Mouse (Mus musculus): ENCODE measurements around the gene Gas2l2. TPM values are rescaled to one million over a fixed set of nuclear protein-coding genes. Genes with fewer than 3 reads are reported as not detected.

Gene Gas2l2
- polyA plus RNA-seq, 1 experiment: 0.10 TPM

DNA sequence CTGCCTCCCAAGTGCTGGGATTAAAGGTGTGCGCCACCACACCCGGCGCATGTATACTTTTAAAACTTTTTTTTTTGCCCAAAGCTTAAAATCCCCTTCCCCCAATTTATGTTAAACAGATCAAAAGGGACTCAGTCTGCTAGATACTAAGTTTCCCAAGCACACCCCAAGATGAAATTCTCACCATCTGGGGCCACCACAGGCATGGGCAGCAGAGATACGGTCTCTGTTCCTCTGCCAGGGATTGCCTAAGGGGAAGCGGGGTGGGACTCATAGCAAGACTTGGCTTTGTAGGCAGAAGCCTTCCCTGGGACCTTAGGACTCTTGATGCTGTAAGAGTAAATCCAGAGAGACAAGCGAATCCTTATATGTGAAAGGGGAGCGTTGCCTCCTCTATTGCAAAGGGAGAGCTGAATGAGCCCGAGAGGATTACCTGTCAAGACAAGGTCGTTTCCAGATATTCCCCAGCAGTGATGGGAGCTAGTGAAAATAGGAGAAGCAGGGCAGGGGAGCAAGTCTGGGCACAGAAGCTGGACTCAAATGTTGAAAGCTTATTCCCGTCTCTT is 32.3 kb upstream of the Gas2l2 start:
- Histone ChIP-seq H3K4me3 (ENCODE audit: insufficient read depth, low read length) (no peak overlapping the region; the same call in 1 of the 2 replicates), H3K27ac (ENCODE audit: insufficient read depth, low read length) (no peak overlapping the region), H3K4me1 (ENCODE audit: control insufficient read depth, insufficient read depth, low read length) (no peaks in the 10 kb centered on the region)
- TF ChIP-seq CTCF (IDR thresholded peaks at IDR 0.05; ENCODE audit: extremely low read depth, insufficient read depth, low read length): no peak
- no peak for TF ChIP-seq POLR2A (IDR thresholded peaks at IDR 0.05; ENCODE audit: extremely low read depth, insufficient read depth, low read length)

DNA sequence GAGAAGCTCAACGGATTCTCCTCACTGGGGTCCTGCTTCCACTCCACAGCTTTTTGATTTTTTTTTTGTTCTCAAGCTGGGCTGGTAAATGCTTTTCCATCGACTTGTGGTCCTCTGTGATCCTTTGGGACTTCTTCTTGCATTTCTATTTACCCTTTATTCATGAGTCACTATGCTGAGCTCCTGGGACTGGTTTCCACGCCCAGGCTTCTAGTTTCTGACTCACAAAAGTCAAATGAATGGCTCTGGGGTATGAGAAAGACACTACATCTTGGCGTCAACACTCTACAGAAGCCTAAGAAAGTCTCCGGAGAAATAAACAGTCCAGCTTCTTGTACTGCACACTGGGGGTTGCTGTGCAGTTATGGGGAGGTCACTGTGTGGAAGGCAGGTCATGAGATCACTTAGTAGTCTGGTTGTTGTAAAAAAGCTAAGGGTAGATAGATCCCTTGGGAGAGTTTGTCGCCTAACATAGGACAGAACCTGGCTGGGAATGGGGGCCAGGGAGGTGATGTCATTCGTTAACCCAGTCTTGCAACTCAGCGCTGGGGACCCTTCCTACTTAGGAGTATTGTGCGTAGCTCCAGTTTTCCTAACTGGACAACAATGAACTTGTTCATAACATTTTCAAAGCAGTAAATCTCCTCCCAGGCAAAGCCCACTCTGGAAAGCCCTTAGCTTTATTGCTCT is 28.8 kb upstream of the Gas2l2 start:
- Histone ChIP-seq H3K4me3 (ENCODE audit: insufficient read depth, low read length) (no peak overlapping the region), H3K27ac (ENCODE audit: insufficient read depth, low read length) (no peak overlapping the region), H3K4me1 (ENCODE audit: control insufficient read depth, insufficient read depth, low read length) (no peaks in the 10 kb centered on the region)
- TF ChIP-seq POLR2A (IDR thresholded peaks at IDR 0.05; ENCODE audit: extremely low read depth, insufficient read depth, low read length) (no peak), CTCF (IDR thresholded peaks at IDR 0.05; ENCODE audit: extremely low read depth, insufficient read depth, low read length) (no peak)

DNA sequence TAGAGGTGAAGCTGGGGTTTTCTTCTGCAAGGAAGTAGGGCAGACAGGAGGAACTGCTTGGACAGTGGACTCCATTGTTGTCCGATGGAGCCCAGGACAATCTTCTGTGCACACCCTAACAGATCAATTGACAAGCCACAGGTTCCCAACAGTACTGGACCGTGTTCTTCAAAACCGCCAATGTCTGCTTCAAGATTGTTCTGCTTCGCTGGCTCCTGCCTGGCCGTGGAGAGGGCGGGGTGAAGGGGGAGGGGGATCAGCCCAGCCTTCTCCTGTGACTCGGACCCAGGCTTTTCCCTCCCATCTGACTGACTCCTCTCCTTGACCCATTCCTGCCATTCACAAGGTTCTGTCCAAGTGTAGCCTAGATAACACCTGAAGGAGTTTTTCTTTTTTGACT is 28.0 kb upstream of the Gas2l2 start:
- TF ChIP-seq POLR2A (IDR thresholded peaks at IDR 0.05; ENCODE audit: extremely low read depth, insufficient read depth, low read length): no peak
- no peak for TF ChIP-seq CTCF (IDR thresholded peaks at IDR 0.05; ENCODE audit: extremely low read depth, insufficient read depth, low read length)
- no peak overlapping the region for H3K4me3 ChIP-seq (ENCODE audit: insufficient read depth, low read length)
- H3K27ac ChIP-seq (ENCODE audit: insufficient read depth, low read length): no peak overlapping the region
- H3K4me1 ChIP-seq (ENCODE audit: control insufficient read depth, insufficient read depth, low read length): no peaks in the 10 kb centered on the region

DNA sequence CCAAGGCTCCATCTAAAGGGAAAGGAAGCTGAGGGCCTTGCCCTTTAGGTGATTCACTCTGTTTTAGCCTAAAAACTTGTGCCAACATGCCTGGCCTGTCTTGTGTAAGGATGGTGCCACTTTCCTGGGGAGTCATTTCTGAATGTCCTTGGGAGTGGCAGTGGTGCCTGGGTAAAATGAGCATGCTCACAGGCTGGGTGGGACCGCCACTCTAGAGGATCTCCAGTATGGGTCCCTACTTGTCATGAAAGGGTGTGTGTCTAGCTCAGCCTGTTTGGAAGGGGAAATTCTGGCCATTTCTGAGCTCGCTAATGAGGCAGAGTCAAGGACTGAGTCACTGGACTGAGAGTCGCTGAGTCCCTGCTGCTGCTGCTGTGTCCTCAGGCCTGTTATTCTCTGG is 26.4 kb upstream of the Gas2l2 start:
- no peak overlapping the region for H3K27ac ChIP-seq (ENCODE audit: insufficient read depth, low read length)
- H3K4me1 ChIP-seq (ENCODE audit: control insufficient read depth, insufficient read depth, low read length): no peaks in the 10 kb centered on the region
- TF ChIP-seq POLR2A (IDR thresholded peaks at IDR 0.05; ENCODE audit: extremely low read depth, insufficient read depth, low read length): no peak
- no peak for TF ChIP-seq CTCF (IDR thresholded peaks at IDR 0.05; ENCODE audit: extremely low read depth, insufficient read depth, low read length)
- no peak overlapping the region for H3K4me3 ChIP-seq (ENCODE audit: insufficient read depth, low read length)

DNA sequence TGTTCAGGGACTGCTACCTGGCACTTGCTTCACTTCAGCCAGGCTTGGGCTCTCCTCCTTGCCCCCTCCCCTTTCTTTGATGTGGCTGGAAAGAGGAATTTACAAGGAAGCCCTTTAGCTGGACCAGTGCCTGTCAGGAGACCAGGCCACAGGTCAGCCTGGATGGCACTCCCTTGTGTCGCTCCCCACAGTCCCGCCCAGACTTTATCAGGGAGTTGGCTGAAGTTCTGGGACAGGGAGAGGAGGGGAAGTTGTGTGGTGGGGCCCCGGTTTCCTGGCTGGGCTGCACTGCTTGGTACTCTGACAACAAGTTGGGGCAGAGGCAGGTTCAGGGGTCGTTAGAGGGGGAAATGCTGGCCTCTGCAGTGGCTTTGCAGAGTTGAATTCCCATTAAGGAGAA is 25.3 kb upstream of the Gas2l2 start:
- Histone ChIP-seq H3K4me3 (ENCODE audit: insufficient read depth, low read length) (no peak overlapping the region), H3K27ac (ENCODE audit: insufficient read depth, low read length) (no peak overlapping the region), H3K4me1 (ENCODE audit: control insufficient read depth, insufficient read depth, low read length) (no peaks in the 10 kb centered on the region)
- TF ChIP-seq POLR2A (IDR thresholded peaks at IDR 0.05; ENCODE audit: extremely low read depth, insufficient read depth, low read length) (no peak), CTCF (IDR thresholded peaks at IDR 0.05; ENCODE audit: extremely low read depth, insufficient read depth, low read length) (no peak)

DNA sequence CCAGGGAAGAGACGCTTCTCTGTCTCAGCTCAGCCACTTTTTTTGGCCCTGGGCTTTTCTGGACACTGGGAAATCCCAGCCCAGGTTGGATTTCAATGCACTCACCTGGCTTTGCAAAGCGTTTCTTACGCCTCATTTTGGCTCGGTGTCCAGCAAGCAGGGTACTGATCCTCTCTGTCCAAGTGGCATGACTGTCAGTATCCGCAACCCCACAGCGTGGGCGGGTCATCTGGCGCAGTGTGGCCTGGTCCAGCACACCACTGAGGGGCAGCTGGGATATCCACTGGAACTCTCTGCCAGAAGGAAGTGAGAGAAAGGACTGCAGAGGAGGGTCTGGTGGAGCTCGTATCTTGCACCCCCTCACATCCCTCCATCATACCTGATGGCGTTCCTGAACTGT is 22.0 kb upstream of the Gas2l2 start:
- no peak overlapping the region for H3K27ac ChIP-seq (ENCODE audit: insufficient read depth, low read length)
- no peak overlapping the region for H3K4me3 ChIP-seq (ENCODE audit: insufficient read depth, low read length)
- TF ChIP-seq POLR2A (IDR thresholded peaks at IDR 0.05; ENCODE audit: extremely low read depth, insufficient read depth, low read length): no peak
- no peaks in the 10 kb centered on the region for H3K4me1 ChIP-seq (ENCODE audit: control insufficient read depth, insufficient read depth, low read length)

DNA sequence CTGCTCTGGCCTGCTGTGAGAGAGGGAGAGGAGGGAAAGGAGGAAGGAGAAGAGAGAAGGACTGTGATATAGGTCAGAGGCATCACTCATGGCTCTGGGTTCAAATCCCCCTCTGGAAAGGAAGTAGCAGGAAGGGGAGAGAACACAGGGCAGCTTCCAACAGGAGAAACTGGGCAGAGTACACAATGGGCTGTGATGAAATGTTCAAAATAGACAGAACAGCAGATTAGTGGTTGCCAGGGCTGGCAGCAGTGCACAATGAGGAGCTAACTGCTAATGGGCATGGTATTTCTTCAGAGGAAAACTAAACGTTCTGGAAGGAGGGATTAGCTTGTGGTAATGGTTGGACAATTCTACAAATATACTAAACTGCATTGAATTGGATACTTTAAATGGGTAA is 21.3 kb upstream of the Gas2l2 start:
- TF ChIP-seq POLR2A (IDR thresholded peaks at IDR 0.05; ENCODE audit: extremely low read depth, insufficient read depth, low read length): no peak
- no peak for TF ChIP-seq CTCF (IDR thresholded peaks at IDR 0.05; ENCODE audit: extremely low read depth, insufficient read depth, low read length)
- no peak overlapping the region for H3K27ac ChIP-seq (ENCODE audit: insufficient read depth, low read length)
- H3K4me3 ChIP-seq (ENCODE audit: insufficient read depth, low read length): no peak overlapping the region
- no peaks in the 10 kb centered on the region for H3K4me1 ChIP-seq (ENCODE audit: control insufficient read depth, insufficient read depth, low read length)

DNA sequence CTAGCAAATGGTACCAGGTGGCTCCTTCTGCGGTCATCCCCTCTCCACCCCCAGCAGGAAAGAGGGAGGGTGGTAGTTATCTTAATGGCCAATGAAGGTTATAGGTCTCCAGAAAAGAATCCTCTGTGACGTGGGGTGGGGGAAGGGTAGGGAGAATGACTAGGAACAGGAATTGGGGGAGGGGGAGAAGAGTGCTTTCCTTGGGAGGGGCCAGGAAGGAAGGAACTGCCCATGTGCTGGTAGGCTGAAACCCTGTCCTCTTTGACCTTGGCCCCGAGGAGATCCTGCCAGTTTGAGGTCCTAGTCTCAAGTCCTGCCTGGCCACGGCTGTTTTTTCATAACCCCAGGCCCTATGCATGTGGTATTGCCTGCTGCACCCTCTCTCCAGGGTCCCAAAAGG is 20.0 kb upstream of the Gas2l2 start:
- TF ChIP-seq POLR2A (IDR thresholded peaks at IDR 0.05; ENCODE audit: extremely low read depth, insufficient read depth, low read length) (no peak), CTCF (IDR thresholded peaks at IDR 0.05; ENCODE audit: extremely low read depth, insufficient read depth, low read length) (no peak)
- Histone ChIP-seq H3K4me1 (ENCODE audit: control insufficient read depth, insufficient read depth, low read length) (no peaks in the 10 kb centered on the region), H3K4me3 (ENCODE audit: insufficient read depth, low read length) (no peak overlapping the region)

DNA sequence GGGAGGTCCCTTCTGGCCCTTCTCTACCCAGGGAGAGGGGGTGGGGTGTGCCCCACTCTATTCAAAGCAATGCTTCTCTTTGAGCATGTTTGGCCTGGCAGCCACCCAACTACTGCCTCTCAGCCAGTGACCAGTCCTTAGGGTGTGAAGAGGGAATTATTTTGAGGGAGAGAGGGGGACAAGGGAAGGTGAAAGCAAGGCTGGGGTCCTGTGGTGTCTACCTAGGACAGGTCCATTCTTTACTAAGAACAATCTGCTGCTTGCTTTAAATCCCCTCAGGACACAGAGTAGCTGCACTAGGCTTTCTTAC is 19.6 kb upstream of the Gas2l2 start:
- TF ChIP-seq CTCF (IDR thresholded peaks at IDR 0.05; ENCODE audit: extremely low read depth, insufficient read depth, low read length): no peak
- Histone ChIP-seq H3K27ac (ENCODE audit: insufficient read depth, low read length) (no peak overlapping the region), H3K4me3 (ENCODE audit: insufficient read depth, low read length) (no peak overlapping the region), H3K4me1 (ENCODE audit: control insufficient read depth, insufficient read depth, low read length) (no peaks in the 10 kb centered on the region)

More for the DNA sequence above, 20.0 kb upstream of the Gas2l2 start:
- H3K27ac ChIP-seq (ENCODE audit: insufficient read depth, low read length): no peak overlapping the region

DNA sequence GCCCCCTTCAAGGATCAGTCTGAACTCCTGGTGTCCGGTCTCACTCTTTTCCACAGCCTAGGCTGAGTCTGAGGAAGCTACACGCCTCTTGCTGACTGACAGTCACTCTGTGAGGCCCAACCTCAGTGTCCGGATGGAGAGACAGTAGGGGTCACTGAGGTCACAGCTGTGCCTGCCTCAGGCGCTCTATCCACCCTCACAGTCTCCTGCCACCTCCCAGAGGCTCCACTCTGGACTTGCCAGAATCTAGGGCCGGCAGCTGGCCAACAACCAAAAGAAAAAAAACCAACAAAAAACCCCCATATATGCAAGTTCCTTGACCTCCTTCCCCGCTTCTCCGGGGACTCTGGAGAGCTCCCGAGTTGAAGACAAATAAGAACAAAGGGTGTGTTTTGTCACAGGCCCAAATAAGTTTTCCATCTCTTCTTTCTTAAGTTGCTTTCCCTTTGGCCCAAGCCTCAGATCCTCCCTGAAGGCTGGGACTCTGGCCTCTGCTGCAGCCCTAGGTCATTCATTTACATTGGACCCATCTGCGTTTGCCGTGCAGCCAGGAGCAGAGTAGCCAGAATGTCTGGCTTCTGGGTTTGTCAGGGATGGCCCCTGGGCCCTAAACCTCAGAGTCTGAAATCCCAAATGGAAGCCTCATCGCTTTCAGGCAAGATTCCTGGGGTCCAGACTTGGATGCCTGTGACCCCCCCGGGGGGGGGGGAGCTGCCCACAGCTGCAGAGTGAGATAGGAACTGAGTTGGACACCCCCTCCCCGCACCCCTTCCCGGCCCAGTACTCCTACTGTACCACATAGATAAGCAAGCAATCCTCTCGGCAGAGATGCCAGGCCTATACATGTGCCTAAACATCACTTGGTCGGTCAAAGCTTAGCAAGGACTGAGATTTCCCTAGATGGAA is 19.0 kb upstream of the Gas2l2 start:
- TF ChIP-seq POLR2A (IDR thresholded peaks at IDR 0.05; ENCODE audit: extremely low read depth, insufficient read depth, low read length): no peak
- TF ChIP-seq CTCF (IDR thresholded peaks at IDR 0.05; ENCODE audit: extremely low read depth, insufficient read depth, low read length): no peak
- no peak overlapping the region for H3K4me3 ChIP-seq (ENCODE audit: insufficient read depth, low read length)
- H3K27ac ChIP-seq (ENCODE audit: insufficient read depth, low read length): no peak overlapping the region
- H3K4me1 ChIP-seq (ENCODE audit: control insufficient read depth, insufficient read depth, low read length): no peaks in the 10 kb centered on the region

Data from cortical plate, adult 2 months (tissue).